Mouse (Mus musculus) kidney, adult 2 months (tissue): ENCODE measurements at regions not wholly inside any gene's neighbourhood (a gene's known extent, or its start where the extent isn't known, plus 50 kb on each side); places are given as distances from the start of the nearest gene placed in this dataset.

Experiments used
- DNase-seq: peaks from one replicate; pipeline ENCODE4 v3.0.0; 2021
- H3K27ac ChIP-seq: fragments of 200-500 bp; 2 replicates; pipeline ENCODE4 v1.5.1; 2012; ENCODE audit warnings: low read depth, low read length, control low read depth, inconsistent platforms; ENCODE audit not compliant: insufficient read depth
- H3K27me3 ChIP-seq: fragments of 200-500 bp; replicated peaks from 2 replicates; pipeline ENCODE4 v1.6.1; 2012; ENCODE audit warnings: mild to moderate bottlenecking, moderate library complexity, low read length, inconsistent platforms; ENCODE audit not compliant: control insufficient read depth, insufficient read depth
- H3K36me3 ChIP-seq: fragments of 200-500 bp; 2 replicates; pipeline ENCODE4 v1.6.1; 2012; ENCODE audit warnings: mild to moderate bottlenecking, moderate library complexity, low read length, inconsistent platforms; ENCODE audit not compliant: control insufficient read depth, insufficient read depth
- H3K4me1 ChIP-seq: fragments of 200-500 bp; 2 replicates; pipeline ENCODE4 v1.6.1; 2011; ENCODE audit warnings: low read length; ENCODE audit not compliant: control insufficient read depth, insufficient read depth
- H3K4me3 ChIP-seq: fragments of 200-500 bp; 2 replicates; pipeline ENCODE4 v1.5.1; 2011; ENCODE audit warnings: mild to moderate bottlenecking, low read depth, low read length, control low read depth; ENCODE audit not compliant: insufficient read depth
- CTCF ChIP-seq: fragments of 200-500 bp; conservative IDR thresholded peaks from 2 replicates; pipeline ENCODE4 v1.5.1; 2011; ENCODE audit warnings: low read depth, mild to moderate bottlenecking, control low read depth, low read length, moderate library complexity, mixed read lengths; ENCODE audit not compliant: insufficient read depth, insufficient read length
- POLR2A ChIP-seq: fragments of 200-500 bp; IDR thresholded peaks from one replicate; pipeline ENCODE4 v1.6.1; 2011; ENCODE audit warnings: low read depth, low read length, control low read depth
- WGBS: fragments of 180-500 bp; shearing (Covaris S2); methylation state at CpG from one replicate; pipeline ENCODE4 v1.1.7; 2018; 5-methylcytosine and 5-hydroxymethylcytosine counted together

DNA sequence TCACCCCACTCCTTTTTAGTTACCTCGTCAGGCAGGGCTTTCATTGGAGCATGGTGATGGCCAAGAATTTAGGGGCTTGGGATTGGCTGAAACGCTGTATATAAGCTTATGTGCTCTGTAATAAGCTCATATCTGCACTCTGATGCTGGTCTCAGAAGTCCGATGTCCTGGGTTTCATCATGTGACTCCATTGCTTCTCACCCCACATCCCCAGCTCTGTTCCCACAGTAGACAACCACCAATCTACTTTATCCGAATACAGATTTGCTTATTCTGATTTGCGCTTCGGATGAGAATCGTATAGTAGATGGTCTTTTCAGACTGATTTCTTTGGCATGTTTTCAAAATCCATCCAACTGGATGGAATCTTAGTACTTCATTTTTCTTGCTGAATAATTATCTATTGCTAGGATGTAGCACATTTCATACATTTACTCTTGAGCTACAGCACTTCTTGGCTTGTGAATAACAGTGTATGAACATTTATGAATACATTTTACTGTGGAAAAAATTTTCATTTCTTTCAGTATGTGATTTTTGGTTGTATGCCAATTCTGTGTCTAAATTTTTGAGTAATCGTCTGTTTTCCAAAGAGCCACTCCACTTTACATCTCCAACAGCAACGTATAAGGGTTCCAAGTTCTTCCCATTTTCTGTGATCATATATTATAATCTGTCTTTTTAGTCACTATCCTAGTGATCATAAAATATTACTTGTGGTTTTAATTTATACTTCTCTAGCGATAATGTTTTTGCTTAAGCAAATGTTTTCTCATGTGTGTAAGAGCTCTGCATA is 185.7 kb downstream of the Hace1 start:
- 77% methylated on average over 10 of the region's 10 CpGs for WGBS
- no peaks in the 10 kb centered on the region for H3K27me3 ChIP-seq
- no peak for DNase-seq
- H3K4me3 ChIP-seq = no peak overlapping the region
- H3K27ac ChIP-seq = no peak overlapping the region
- H3K36me3 ChIP-seq = no peaks in the 10 kb centered on the region
- H3K4me1 ChIP-seq = no peaks in the 10 kb centered on the region
- TF ChIP-seq CTCF (no peak), POLR2A (no peak)

DNA sequence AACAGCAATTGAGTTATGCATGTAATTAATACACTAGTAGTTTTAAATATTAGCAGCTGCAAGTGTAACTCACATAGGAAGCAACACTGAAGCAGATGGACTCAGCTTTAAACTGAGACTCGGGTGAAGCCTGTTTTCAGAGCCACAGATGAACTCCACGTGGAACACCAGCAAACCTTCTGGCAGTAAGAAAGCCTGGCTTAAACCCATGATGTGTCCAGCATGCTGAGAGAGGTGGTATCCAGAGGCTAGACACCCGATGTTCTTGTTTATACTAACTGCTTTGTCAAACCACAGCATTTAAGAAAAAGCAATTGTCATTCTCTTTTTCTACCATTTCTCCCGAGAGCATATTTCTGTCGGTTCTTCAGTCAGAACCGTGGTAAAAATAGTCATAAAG is 202.1 kb downstream of the Hace1 start:
- H3K27ac ChIP-seq = no peak overlapping the region
- no peak for DNase-seq
- TF ChIP-seq CTCF (no peak), POLR2A (no peak)
- no peak overlapping the region for H3K4me3 ChIP-seq
- no peaks in the 10 kb centered on the region for H3K27me3 ChIP-seq
- H3K4me1 ChIP-seq = 0 out of 2 replicates have a peak, but pooled peaks cover 2% of the 10 kb centered on the region
- H3K36me3 ChIP-seq = no peaks in the 10 kb centered on the region
- 22% methylated on average over 6 of the region's 6 CpGs for WGBS

DNA sequence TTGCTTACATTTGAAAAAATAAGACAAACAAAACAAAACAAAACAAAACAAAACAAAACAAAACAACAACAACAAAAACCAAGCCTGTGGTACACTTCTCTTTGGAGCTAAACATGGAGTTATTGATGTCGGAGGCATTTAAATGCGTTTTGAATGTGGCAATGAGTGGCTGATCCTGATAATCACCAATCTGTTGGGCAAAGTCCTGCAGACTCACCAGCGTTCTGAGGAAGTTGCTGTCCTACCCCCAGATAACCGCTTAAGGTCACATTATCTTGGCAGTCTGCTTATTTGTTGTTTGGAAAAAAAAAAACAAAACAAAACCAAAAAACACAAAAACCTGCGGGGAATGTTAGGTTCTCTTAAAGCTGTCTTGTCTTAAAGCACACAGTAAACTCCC is 205.4 kb downstream of the Hace1 start:
- Histone ChIP-seq H3K4me3 (no peak overlapping the region), H3K27ac (no peak overlapping the region), H3K36me3 (no peaks in the 10 kb centered on the region), H3K4me1 (0 out of 2 replicates have a peak, but pooled peaks cover 2% of the 10 kb centered on the region), H3K27me3 (no peaks in the 10 kb centered on the region)
- WGBS = 63% methylated on average over 5 of the region's 5 CpGs
- TF ChIP-seq CTCF = no peak
- TF ChIP-seq POLR2A = no peak
- no peak for DNase-seq

DNA sequence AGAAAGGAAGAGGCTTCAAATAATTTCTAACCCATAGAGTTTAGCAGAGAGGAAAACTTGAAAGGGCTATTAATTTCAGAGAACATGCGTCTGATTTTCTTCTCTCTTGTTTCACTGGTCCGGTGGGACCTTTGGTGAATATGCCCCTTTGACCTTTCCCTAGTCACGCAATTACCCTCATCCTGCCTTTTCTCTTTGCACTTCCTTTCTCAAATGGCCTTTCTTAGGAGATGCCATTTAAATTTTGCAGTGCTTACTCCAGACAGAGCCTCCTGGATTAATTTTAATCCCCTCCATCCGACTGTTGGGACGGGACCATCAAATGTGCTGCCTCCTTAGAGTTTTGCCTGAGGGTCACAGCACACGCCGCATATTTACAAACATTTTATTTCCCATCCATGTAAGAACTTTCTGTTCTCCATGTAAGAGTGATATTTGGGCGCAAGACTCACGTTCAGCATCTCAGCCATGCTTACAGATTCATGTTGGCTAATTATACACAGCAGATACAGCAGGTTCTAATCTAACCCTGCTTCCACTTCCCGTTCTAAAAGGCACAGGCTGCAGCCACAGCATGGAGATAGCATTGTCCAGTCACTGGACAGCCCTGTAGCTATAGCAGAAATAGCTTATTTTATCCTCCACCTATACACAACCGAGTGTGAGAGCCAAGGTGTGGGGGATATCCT is 206.0 kb downstream of the Hace1 start:
- WGBS = 50% methylated on average over 11 of the region's 11 CpGs
- DNase-seq = no peak
- no peak overlapping the region for H3K4me3 ChIP-seq
- no peaks in the 10 kb centered on the region for H3K27me3 ChIP-seq
- TF ChIP-seq POLR2A = no peak
- no peak for TF ChIP-seq CTCF
- no peak overlapping the region for H3K27ac ChIP-seq
- no peaks in the 10 kb centered on the region for H3K36me3 ChIP-seq
- H3K4me1 ChIP-seq = 0 out of 2 replicates have a peak, but pooled peaks cover 2% of the 10 kb centered on the region

DNA sequence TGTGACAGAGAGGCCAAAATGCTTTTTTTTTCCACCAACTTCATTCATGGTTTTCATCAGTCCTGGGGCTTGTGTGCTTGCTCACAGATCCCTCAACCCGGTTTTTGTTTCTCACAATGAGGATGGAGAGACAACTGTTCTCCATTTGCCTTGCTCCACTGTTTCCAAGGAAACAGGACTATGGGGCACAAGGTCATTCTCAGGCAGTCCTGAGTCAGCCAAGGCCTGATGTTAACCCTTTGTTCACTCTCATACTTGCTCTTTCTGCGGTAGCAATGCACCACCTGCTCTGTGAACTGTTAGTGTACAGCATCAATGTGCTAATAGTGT is 206.5 kb downstream of the Hace1 start:
- WGBS = 52% methylated on average over 2 of the region's 2 CpGs
- H3K27ac ChIP-seq = no peak overlapping the region
- no peaks in the 10 kb centered on the region for H3K27me3 ChIP-seq
- TF ChIP-seq POLR2A (no peak), CTCF (no peak)
- DNase-seq = no peak
- no peak overlapping the region for H3K4me3 ChIP-seq
- H3K4me1 ChIP-seq = 0 out of 2 replicates have a peak, but pooled peaks cover 2% of the 10 kb centered on the region
- no peaks in the 10 kb centered on the region for H3K36me3 ChIP-seq

DNA sequence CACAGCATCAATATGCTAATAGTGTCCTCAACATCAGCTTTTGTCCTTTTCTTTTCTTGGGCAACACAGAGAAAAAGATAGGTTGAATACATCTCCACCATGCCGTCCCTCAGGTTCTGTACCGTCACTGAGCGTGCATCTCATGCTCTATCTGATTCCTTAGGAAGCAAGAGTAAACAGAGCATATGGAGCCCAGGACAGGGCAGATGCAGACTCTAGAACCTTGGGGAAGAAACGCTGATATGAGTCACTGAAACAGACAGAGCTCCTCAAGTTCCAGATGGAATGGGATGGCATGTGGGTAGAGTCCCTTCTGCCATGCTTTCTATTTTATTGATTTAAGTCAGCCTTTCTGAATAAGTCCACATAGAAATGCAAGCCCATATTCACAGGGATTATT is 206.9 kb downstream of the Hace1 start:
- Histone ChIP-seq H3K27ac (no peak overlapping the region), H3K4me3 (no peak overlapping the region), H3K4me1 (0 out of 2 replicates have a peak, but pooled peaks cover 2% of the 10 kb centered on the region), H3K36me3 (no peaks in the 10 kb centered on the region), H3K27me3 (no peaks in the 10 kb centered on the region)
- TF ChIP-seq CTCF (no peak), POLR2A (no peak)
- DNase-seq = no peak
- WGBS = 95% methylated on average over 4 of the region's 4 CpGs

DNA sequence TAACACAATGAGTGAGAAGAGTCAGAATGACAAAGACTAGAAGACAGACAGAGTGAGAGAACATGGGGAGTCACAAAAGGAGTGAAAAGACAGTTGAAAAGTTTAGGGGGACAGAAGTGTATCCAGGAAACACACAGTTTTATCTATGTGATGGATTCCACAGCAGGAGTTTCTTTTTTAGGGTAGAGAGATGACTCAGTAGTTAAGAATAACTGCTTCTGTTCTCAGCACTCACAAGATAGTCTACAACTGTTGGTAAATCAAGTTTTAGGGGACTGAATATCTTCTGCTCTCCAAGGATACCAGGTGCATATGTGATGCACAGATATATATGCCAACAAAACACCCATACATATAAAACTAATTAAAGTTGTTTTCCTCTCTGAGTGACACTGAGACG is 210.7 kb downstream of the Hace1 start:
- DNase-seq = no peak
- Histone ChIP-seq H3K36me3 (no peaks in the 10 kb centered on the region), H3K27me3 (no peaks in the 10 kb centered on the region), H3K27ac (no peak overlapping the region), H3K4me3 (no peak overlapping the region), H3K4me1 (no peaks in the 10 kb centered on the region)
- TF ChIP-seq POLR2A (no peak), CTCF (no peak)
- 83% methylated on average over 1 of the region's 1 CpGs for WGBS
